Mouse (Mus musculus) MEL (cell line): ENCODE data around the gene Wdr5. TPM values are rescaled to one million over a fixed set of nuclear protein-coding genes. Genes with fewer than 3 reads are reported as not detected.

Experiments
- DNase-seq: peaks from one replicate; pipeline ENCODE4 v3.0.0; 2011; ENCODE audit warnings: low read depth, low spot score
- H3K27ac ChIP-seq: 2 replicates; pipeline ENCODE4 v1.5.1; 2012; ENCODE audit warnings: low read depth, mild to moderate bottlenecking, control low read depth, low read length, moderate library complexity; ENCODE audit not compliant: control insufficient read depth
- H3K27me3 ChIP-seq, 2 experiments: fragments of 150-350 bp in 1 of 2; sonication (generic) in 1 of 2; 2 replicates each; pipeline ENCODE4 v1.6.1; 2012; ENCODE audit warnings: low read length in 2 of 2, mild to moderate bottlenecking in 2 of 2, improper control_type of control experiment in 1 of 2, moderate library complexity in 1 of 2; ENCODE audit not compliant: insufficient read depth in 2 of 2, control insufficient read depth in 1 of 2
- H3K36me3 ChIP-seq, 2 experiments: 2 replicates each; pipeline ENCODE4 v1.6.1; 2012 to 2014; ENCODE audit warnings: low read length in 2 of 2, improper control_type of control experiment in 1 of 2, inconsistent platforms in 1 of 2, mild to moderate bottlenecking in 1 of 2; ENCODE audit not compliant: insufficient read depth in 2 of 2, control insufficient read depth in 1 of 2
- H3K4me1 ChIP-seq, 2 experiments: fragments of 150-350 bp in 1 of 2; sonication (generic) in 1 of 2; 2 replicates each; pipeline ENCODE4 v1.6.1; 2012; ENCODE audit warnings: low read length in 2 of 2, improper control_type of control experiment in 1 of 2, mild to moderate bottlenecking in 1 of 2; ENCODE audit not compliant: insufficient read depth in 2 of 2, control insufficient read depth in 1 of 2
- H3K4me3 ChIP-seq, 2 experiments: fragments of 150-350 bp in 1 of 2; sonication (generic) in 1 of 2; 2 replicates each; pipeline ENCODE4 v1.5.1; 2012; ENCODE audit warnings: low read depth in 2 of 2, low read length in 2 of 2, mild to moderate bottlenecking in 2 of 2, moderate library complexity in 2 of 2, control low read depth in 1 of 2, improper control_type of control experiment in 1 of 2; ENCODE audit not compliant: control insufficient read depth in 1 of 2, insufficient read depth in 1 of 2
- H3K79me2 ChIP-seq: 2 replicates; pipeline ENCODE4 v1.6.1; 2012; ENCODE audit warnings: mild to moderate bottlenecking, low read length, moderate library complexity; ENCODE audit not compliant: control insufficient read depth, poor library complexity, insufficient read depth
- H3K9ac ChIP-seq: 2 replicates; pipeline ENCODE4 v1.6.1; 2012; ENCODE audit warnings: low read depth, mild to moderate bottlenecking, control low read depth, low read length, moderate library complexity; ENCODE audit not compliant: control insufficient read depth, poor library complexity, severe bottlenecking
- H3K9me3 ChIP-seq: fragments of 150-350 bp; sonication (generic); replicated peaks from 2 replicates; pipeline ENCODE4 v1.6.1; 2012; ENCODE audit warnings: mild to moderate bottlenecking, low read length, improper control_type of control experiment, moderate library complexity; ENCODE audit not compliant: insufficient read depth
- BHLHE40 ChIP-seq: IDR thresholded peaks from 2 replicates; pipeline ENCODE4 v1.6.1; 2012; ENCODE audit warnings: low read depth, mild to moderate bottlenecking, inconsistent platforms, low read length, improper control_type of control experiment, borderline replicate concordance
- CHD2 ChIP-seq: IDR thresholded peaks from 2 replicates; pipeline ENCODE4 v1.6.1; 2011; ENCODE audit warnings: low read length, improper control_type of control experiment
- E2F4 ChIP-seq: IDR thresholded peaks from 2 replicates; pipeline ENCODE4 v1.6.1; 2011; ENCODE audit warnings: low read depth, low read length, improper control_type of control experiment, borderline replicate concordance
- EP300 ChIP-seq, 2 experiments: IDR thresholded peaks; 2 replicates each; pipeline ENCODE4 v1.6.1; 2011; ENCODE audit warnings: improper control_type of control experiment in 2 of 2, low read length in 2 of 2, low read depth in 1 of 2, mild to moderate bottlenecking in 1 of 2
- ETS1 ChIP-seq: IDR thresholded peaks from 2 replicates; pipeline ENCODE4 v1.6.1; 2012; ENCODE audit warnings: low read depth, mild to moderate bottlenecking, inconsistent platforms, low read length, improper control_type of control experiment, moderate library complexity
- GATA1 ChIP-seq: IDR thresholded peaks from 2 replicates; pipeline ENCODE4 v1.6.1; 2011; ENCODE audit warnings: low read depth, low read length, improper control_type of control experiment
- KAT2A ChIP-seq: conservative IDR thresholded peaks from 2 replicates; pipeline ENCODE4 v1.6.1; 2012; ENCODE audit warnings: low read depth, low read length, improper control_type of control experiment, inconsistent platforms
- MAFK ChIP-seq: IDR thresholded peaks from 2 replicates; pipeline ENCODE4 v1.6.1; 2011; ENCODE audit warnings: low read depth, mild to moderate bottlenecking, low read length, improper control_type of control experiment, borderline replicate concordance
- MAX ChIP-seq: IDR thresholded peaks from 2 replicates; pipeline ENCODE4 v1.6.1; 2011; ENCODE audit warnings: low read length, improper control_type of control experiment
- MEF2A ChIP-seq: IDR thresholded peaks from 2 replicates; pipeline ENCODE4 v1.6.1; 2014; ENCODE audit warnings: low read depth, mild to moderate bottlenecking, inconsistent platforms, low read length, improper control_type of control experiment; ENCODE audit not compliant: poor library complexity, insufficient replicate concordance, severe bottlenecking; ENCODE audit errors: extremely low read depth
- MXI1 ChIP-seq: IDR thresholded peaks from 2 replicates; pipeline ENCODE4 v1.6.1; 2011; ENCODE audit warnings: mild to moderate bottlenecking, low read depth, low read length, improper control_type of control experiment
- MYB ChIP-seq: IDR thresholded peaks from 2 replicates; pipeline ENCODE4 v1.6.1; 2011; ENCODE audit warnings: mild to moderate bottlenecking, low read depth, low read length, improper control_type of control experiment
- MYC ChIP-seq: IDR thresholded peaks from 2 replicates; pipeline ENCODE4 v1.6.1; 2011; ENCODE audit warnings: low read depth, mild to moderate bottlenecking, low read length, improper control_type of control experiment, moderate library complexity
- NRF1 ChIP-seq: IDR thresholded peaks from 2 replicates; pipeline ENCODE4 v1.6.1; 2014; ENCODE audit warnings: low read depth, mild to moderate bottlenecking, inconsistent platforms, low read length, improper control_type of control experiment, moderate library complexity; ENCODE audit not compliant: poor library complexity, insufficient read depth, severe bottlenecking
- POLR2A ChIP-seq, 2 experiments: IDR thresholded peaks; 2 replicates each; pipeline ENCODE4 v1.6.1; 2011 to 2012; ENCODE audit warnings: low read length in 2 of 2, mild to moderate bottlenecking in 2 of 2, control low read depth in 1 of 2, improper control_type of control experiment in 1 of 2, low read depth in 1 of 2, moderate library complexity in 1 of 2; ENCODE audit not compliant: control insufficient read depth in 1 of 2, insufficient read depth in 1 of 2, poor library complexity in 1 of 2
- RAD21 ChIP-seq: IDR thresholded peaks from 2 replicates; pipeline ENCODE4 v1.6.1; 2011; ENCODE audit warnings: mild to moderate bottlenecking, low read depth, low read length, improper control_type of control experiment
- RCOR1 ChIP-seq: IDR thresholded peaks from 2 replicates; pipeline ENCODE4 v1.6.1; 2012; ENCODE audit warnings: low read depth, mild to moderate bottlenecking, inconsistent platforms, low read length, improper control_type of control experiment
- SMC3 ChIP-seq: IDR thresholded peaks from 2 replicates; pipeline ENCODE4 v1.6.1; 2011; ENCODE audit warnings: low read depth, low read length, improper control_type of control experiment
- TBP ChIP-seq: IDR thresholded peaks from 2 replicates; pipeline ENCODE4 v1.8.0; 2011; ENCODE audit warnings: low read depth, low read length, improper control_type of control experiment
- TCF12 ChIP-seq: IDR thresholded peaks from 2 replicates; pipeline ENCODE4 v1.6.1; 2014; ENCODE audit warnings: low read depth, mild to moderate bottlenecking, inconsistent platforms, low read length, improper control_type of control experiment, moderate library complexity
- UBTF ChIP-seq: IDR thresholded peaks from 2 replicates; pipeline ENCODE4 v1.6.1; 2012; ENCODE audit warnings: low read depth, mild to moderate bottlenecking, inconsistent platforms, low read length, improper control_type of control experiment, moderate library complexity, borderline replicate concordance; ENCODE audit not compliant: insufficient read depth
- USF1 ChIP-seq: IDR thresholded peaks from 2 replicates; pipeline ENCODE4 v1.6.1; 2014; ENCODE audit warnings: low read depth, mild to moderate bottlenecking, inconsistent platforms, low read length, improper control_type of control experiment, moderate library complexity
- USF2 ChIP-seq, 2 experiments: IDR thresholded peaks; 2 replicates each; pipeline ENCODE4 v1.6.1; 2011 to 2012; ENCODE audit warnings: improper control_type of control experiment in 2 of 2, low read length in 2 of 2, borderline replicate concordance in 1 of 2, inconsistent platforms in 1 of 2, low read depth in 1 of 2, mild to moderate bottlenecking in 1 of 2; ENCODE audit not compliant: insufficient read depth in 1 of 2
- ZC3H11A ChIP-seq: IDR thresholded peaks from 2 replicates; pipeline ENCODE4 v1.6.1; 2012; ENCODE audit warnings: low read depth, mild to moderate bottlenecking, inconsistent platforms, low read length, improper control_type of control experiment
- ZKSCAN1 ChIP-seq: IDR thresholded peaks from 2 replicates; pipeline ENCODE4 v1.6.1; 2012; ENCODE audit warnings: low read depth, mild to moderate bottlenecking, inconsistent platforms, low read length, improper control_type of control experiment, moderate library complexity
- polyA plus RNA-seq, 2 experiments: library from polyadenylated mRNA; stranded (reverse) in 1 of 2; unstranded in 1 of 2; fragments of >175 nt in 1 of 2; fragments of >200 nt in 1 of 2; gene quantifications; 2 replicates each; pipeline versions ENCODE4 v1.2.1 to v1.2.4; 2012; ENCODE audit warnings: low replicate concordance in 2 of 2, low read depth in 1 of 2; ENCODE audit not compliant: insufficient read length in 2 of 2, insufficient read depth in 1 of 2, missing spikeins in 1 of 2
- total RNA-seq: library from RNA; depleted of rRNA; stranded (reverse); fragments of 300-350 nt; gene quantifications from 2 replicates; pipeline ENCODE4 v1.2.3, GENCODE M21; 2012

Gene Wdr5
- total and polyA plus RNA-seq, 3 experiments = 78.3 to 96.9 TPM; not detected in 1

DNA sequence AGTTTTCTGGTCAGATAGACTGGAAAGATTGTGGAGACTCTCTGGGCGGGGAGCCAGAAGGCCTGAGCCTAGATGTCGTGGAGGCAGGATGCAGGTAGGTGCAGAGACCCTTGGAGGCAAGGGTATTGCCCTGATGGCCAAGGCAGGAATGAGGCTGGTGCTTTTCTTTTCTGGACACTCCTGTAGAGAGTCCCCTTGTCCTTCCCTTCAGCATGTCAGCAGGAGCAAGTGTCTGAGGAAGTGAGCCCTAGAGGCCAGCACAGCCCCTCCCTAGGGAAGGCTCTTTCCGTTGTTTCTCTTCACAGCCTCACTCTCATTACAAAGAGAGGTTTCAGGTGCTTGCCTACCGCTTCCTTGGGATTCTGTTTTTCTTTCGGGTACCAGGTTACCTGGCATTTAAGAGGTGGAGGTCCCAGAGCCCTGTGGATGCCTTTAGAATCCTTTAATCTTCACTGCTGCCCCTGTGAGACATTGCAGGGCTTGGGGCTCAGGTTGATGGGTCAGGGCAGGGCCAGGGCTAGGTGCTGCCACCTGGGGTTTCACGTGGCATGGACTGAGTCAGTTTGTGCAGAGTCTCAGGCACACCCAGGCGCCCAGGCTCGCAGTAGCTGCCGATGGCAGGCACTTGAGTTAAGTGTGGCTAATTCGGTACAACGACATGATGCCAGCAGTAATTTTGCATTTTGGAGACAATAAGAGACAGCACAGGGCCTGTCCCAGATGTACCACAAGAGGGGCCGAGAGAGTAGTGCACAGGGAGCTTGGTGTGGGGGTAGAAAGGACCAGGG, 50.6 kb downstream of the Wdr5 start (continued):
- TF ChIP-seq UBTF (no peak), EP300 (IDR thresholded peaks at IDR 0.05; ENCODE audit: low read depth in 1 of 2, low read length in 2 of 2) (no peak), MEF2A (no peak)
- TF ChIP-seq, all 39 proteins: peak for 0

DNA sequence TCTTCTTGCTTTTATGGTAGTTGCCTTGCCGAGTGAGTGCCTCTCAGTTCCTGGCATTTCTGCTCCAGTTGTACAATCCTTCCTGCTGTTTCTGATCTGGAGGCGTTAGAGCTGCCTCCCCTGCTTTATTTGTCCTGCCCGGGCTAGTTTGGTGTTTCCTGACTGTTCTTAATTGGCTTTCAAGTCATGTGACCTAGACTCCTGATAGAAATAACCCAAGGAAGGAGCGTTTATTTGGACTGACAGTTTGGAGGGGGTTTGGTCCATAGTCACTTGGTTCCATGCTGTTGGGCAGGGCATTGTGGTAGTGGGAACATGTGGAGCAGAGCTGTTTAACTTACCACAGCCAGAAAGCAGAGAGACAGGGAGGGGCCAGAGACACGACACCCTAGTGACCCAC, 55.9 kb downstream of the Wdr5 start:
- H3K4me3 ChIP-seq = no peak overlapping the region
- TF ChIP-seq USF2 (IDR thresholded peaks at IDR 0.05; ENCODE audit: borderline replicate concordance in 1 of 2, insufficient read depth in 1 of 2, low read depth in 1 of 2, low read length in 2 of 2) (no peak), GATA1 (no peak), TBP (no peak), UBTF (no peak), EP300 (IDR thresholded peaks at IDR 0.05; ENCODE audit: low read depth in 1 of 2, low read length in 2 of 2) (no peak), CHD2 (no peak), BHLHE40 (no peak), MYC (no peak), ZKSCAN1 (no peak), SMC3 (no peak), KAT2A (no peak), ETS1 (no peak), MYB (no peak), MAFK (no peak)
- H3K36me3 ChIP-seq = no peaks in the 10 kb centered on the region
- no peaks in the 10 kb centered on the region for H3K4me1 ChIP-seq
- H3K79me2 ChIP-seq = no peaks in the 10 kb centered on the region
- no peaks in the 10 kb centered on the region for H3K9me3 ChIP-seq
- H3K27ac ChIP-seq = no peak overlapping the region
- no peak for DNase-seq
- H3K9ac ChIP-seq = no peak overlapping the region
- H3K27me3 ChIP-seq = peaks cover 6% of the 10 kb centered on the region in 2 experiments

DNA sequence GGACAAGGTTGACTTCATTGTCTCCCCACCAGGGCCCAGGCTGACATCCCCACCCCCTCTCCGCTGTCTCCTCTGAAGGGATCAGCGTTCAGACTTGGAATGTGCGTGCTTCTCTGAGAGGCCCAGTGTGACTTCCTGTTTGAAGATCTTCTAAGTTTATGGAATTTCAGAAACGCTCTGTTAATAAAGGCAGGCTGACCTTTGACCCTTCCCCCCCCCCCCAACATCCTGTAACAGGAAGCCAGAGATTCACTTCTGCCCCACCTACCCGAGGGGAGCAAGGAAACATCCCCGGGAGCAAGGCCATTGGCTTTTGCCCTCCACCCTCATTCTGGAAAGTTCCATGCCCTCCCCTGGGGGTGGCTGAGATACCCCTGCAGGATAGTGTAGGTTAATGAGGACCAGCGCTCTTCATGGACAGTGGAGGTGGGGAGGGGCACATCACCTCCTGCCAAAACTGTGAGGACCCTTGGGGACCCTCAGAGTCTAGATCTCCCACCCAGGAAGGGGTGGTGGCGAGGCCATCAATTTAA, 57.4 kb downstream of the Wdr5 start:
- no peak for TF ChIP-seq TCF12
- no peak for TF ChIP-seq SMC3
- no peak for TF ChIP-seq E2F4
- TF ChIP-seq MAX = no peak
- no peak for TF ChIP-seq RAD21
- no peak for TF ChIP-seq RCOR1
- no peak for TF ChIP-seq POLR2A (IDR thresholded peaks at IDR 0.05; ENCODE audit: control insufficient read depth in 1 of 2, insufficient read depth in 1 of 2, low read depth in 1 of 2, low read length in 2 of 2, poor library complexity in 1 of 2)
- no peak for TF ChIP-seq MYC
- TF ChIP-seq ETS1 = no peak
- TF ChIP-seq USF1 = no peak
- TF ChIP-seq CHD2 = no peak
- no peak for TF ChIP-seq NRF1
- TF ChIP-seq ZC3H11A = no peak
- no peak for TF ChIP-seq BHLHE40
- TF ChIP-seq MXI1 = no peak
- Histone ChIP-seq H3K4me3 (no peak overlapping the region), H3K4me1 (no peaks in the 10 kb centered on the region), H3K36me3 (no peaks in the 10 kb centered on the region), H3K9ac (no peak overlapping the region), H3K79me2 (no peaks in the 10 kb centered on the region), H3K27me3 (peaks cover 4 to 6% of the 10 kb centered on the region in 2 experiments), H3K9me3 (no peaks in the 10 kb centered on the region), H3K27ac (no peak overlapping the region)
- no peak for DNase-seq
